27 mouse cellular contexts compared by ENCODE assay signal in the genomic region with DNA sequence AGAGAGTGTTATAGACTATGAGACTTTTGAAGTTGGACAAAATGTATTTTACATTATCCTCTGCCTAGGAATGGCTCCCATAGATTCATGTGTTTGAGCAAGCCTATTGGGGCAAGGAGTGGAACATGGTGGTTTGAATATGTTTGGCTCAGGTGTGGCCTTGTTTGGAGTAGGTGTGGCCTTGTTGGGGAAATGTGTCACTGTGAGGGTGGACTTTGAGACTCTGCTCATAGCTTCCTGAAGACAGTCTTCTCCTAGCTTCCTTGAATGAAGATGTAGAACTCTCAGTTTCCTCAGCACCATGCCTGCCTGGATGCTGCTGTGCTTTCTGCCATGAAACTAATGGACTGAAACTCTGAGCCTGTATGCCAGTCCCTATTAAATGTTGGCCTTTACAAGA. TPM values are rescaled to one million over a fixed set of nuclear protein-coding genes. Genes with fewer than 3 reads are reported as not detected.
DNase-seq lines count a peak whose midpoint lies in the region; ATAC-seq and TF ChIP-seq lines count a peak whose summit lies in the region.
"Had no signal": no experiment of that assay in that cellular context is flagged by ENCODE, and none has a peak within 500 bp of the region (broad histone marks: within the 10 kb centered on the region; RNA-seq: fewer than 3 reads in every experiment).

No protein-coding gene starts in this region.

- TF ChIP-seq EP300 in stomach, postnatal 0 days (optimal IDR thresholded peaks at IDR 0.05) = no peak

- H3K9me3 ChIP-seq in intestine, embryonic 16.5 days (ENCODE audit: control insufficient read depth, low read length) = no peaks in the 10 kb centered on the region
- no peaks in the 10 kb centered on the region for H3K9me3 ChIP-seq in intestine, embryonic 15.5 days
- H3K9me3 ChIP-seq in intestine, postnatal 0 days (ENCODE audit: control insufficient read depth) = no peaks in the 10 kb centered on the region
- no peaks in the 10 kb centered on the region for H3K9me3 ChIP-seq in stomach, postnatal 0 days (ENCODE audit: control insufficient read depth, low read length)
- no peaks in the 10 kb centered on the region for H3K9me3 ChIP-seq in forebrain, embryonic 16.5 days (ENCODE audit: control insufficient read depth, low read length)
- H3K9me3 ChIP-seq: G1E had no signal

- no peaks in the 10 kb centered on the region for H3K4me1 ChIP-seq in intestine, embryonic 16.5 days (ENCODE audit: control insufficient read depth, insufficient read depth, low read length)
- H3K4me1 ChIP-seq in intestine, embryonic 15.5 days (replicated peaks) = no peaks in the 10 kb centered on the region
- no peaks in the 10 kb centered on the region for H3K4me1 ChIP-seq in intestine, postnatal 0 days (replicated peaks; ENCODE audit: control insufficient read depth, insufficient read depth, low read length)
- H3K4me1 ChIP-seq in stomach, postnatal 0 days (replicated peaks; ENCODE audit: control insufficient read depth, insufficient read depth) = no peaks in the 10 kb centered on the region
- H3K4me1 ChIP-seq in forebrain, embryonic 16.5 days (replicated peaks; ENCODE audit: control insufficient read depth, insufficient read depth, low read length) = no peaks in the 10 kb centered on the region

- no peak for DNase-seq in stomach, postnatal 0 days (ENCODE audit: low spot score)
- DNase-seq: adrenal gland, adult 2 months; adrenal gland, adult 8-10 months; adrenal gland, postnatal 10 days; adrenal gland, postnatal 14 days; adrenal gland, postnatal 25 days; adrenal gland, postnatal 36 days; B cell, adult 2 months; cerebellum, adult 11 months; cerebellum, adult 11-12 months; cerebellum, adult 18-20 months had no signal

- TF ChIP-seq CTCF in intestine, postnatal 0 days (IDR thresholded peaks at IDR 0.05; ENCODE audit: low read depth) = no peak
- TF ChIP-seq CTCF in stomach, postnatal 0 days (IDR thresholded peaks at IDR 0.05; ENCODE audit: low read depth) = no peak

- no peaks in the 10 kb centered on the region for H3K27me3 ChIP-seq in intestine, embryonic 16.5 days (replicated peaks; ENCODE audit: control insufficient read depth, insufficient read depth, low read length)
- H3K27me3 ChIP-seq in intestine, embryonic 15.5 days (replicated peaks) = no peaks in the 10 kb centered on the region
- no peaks in the 10 kb centered on the region for H3K27me3 ChIP-seq in intestine, postnatal 0 days (replicated peaks; ENCODE audit: control insufficient read depth, insufficient read depth, low read length)
- H3K27me3 ChIP-seq in stomach, postnatal 0 days (ENCODE audit: control insufficient read depth, insufficient read depth, low read length) = no peaks in the 10 kb centered on the region
- no peaks in the 10 kb centered on the region for H3K27me3 ChIP-seq in forebrain, embryonic 16.5 days (replicated peaks; ENCODE audit: control insufficient read depth, insufficient read depth, low read length)

- no peak overlapping the region for H3K27ac ChIP-seq in intestine, embryonic 16.5 days (ENCODE audit: low read length)
- H3K27ac ChIP-seq in intestine, embryonic 15.5 days = no peak overlapping the region
- H3K27ac ChIP-seq in intestine, postnatal 0 days (ENCODE audit: low read depth, low read length) = no peak overlapping the region
- H3K27ac ChIP-seq in stomach, postnatal 0 days (replicated peaks) = no peak overlapping the region
- H3K27ac ChIP-seq in forebrain, embryonic 16.5 days (ENCODE audit: low read length) = no peak overlapping the region

- no peak overlapping the region for H3K4me3 ChIP-seq in intestine, embryonic 16.5 days (ENCODE audit: low read length)
- no peak overlapping the region for H3K4me3 ChIP-seq in intestine, embryonic 15.5 days (replicated peaks)
- no peak overlapping the region for H3K4me3 ChIP-seq in intestine, postnatal 0 days (ENCODE audit: low read depth, low read length)
- no peak overlapping the region for H3K4me3 ChIP-seq in stomach, postnatal 0 days (ENCODE audit: low read depth, low read length)
- no peak overlapping the region for H3K4me3 ChIP-seq in forebrain, embryonic 16.5 days (replicated peaks; ENCODE audit: low read length)

- H3K36me3 ChIP-seq in intestine, embryonic 16.5 days (ENCODE audit: control insufficient read depth, insufficient read depth, low read length) = no peaks in the 10 kb centered on the region
- no peaks in the 10 kb centered on the region for H3K36me3 ChIP-seq in intestine, embryonic 15.5 days
- no peaks in the 10 kb centered on the region for H3K36me3 ChIP-seq in intestine, postnatal 0 days (ENCODE audit: control insufficient read depth, insufficient read depth)
- H3K36me3 ChIP-seq in stomach, postnatal 0 days (ENCODE audit: control insufficient read depth, insufficient read depth, low read length) = no peaks in the 10 kb centered on the region
- no peaks in the 10 kb centered on the region for H3K36me3 ChIP-seq in forebrain, embryonic 16.5 days (ENCODE audit: control insufficient read depth, insufficient read depth)
- H3K36me3 ChIP-seq: G1E had no signal

- H3K4me2 ChIP-seq in intestine, embryonic 16.5 days (ENCODE audit: low read depth, low read length) = no peak overlapping the region
- H3K4me2 ChIP-seq in intestine, embryonic 15.5 days (replicated peaks) = no peak overlapping the region
- H3K4me2 ChIP-seq in intestine, postnatal 0 days (replicated peaks; ENCODE audit: low read depth) = no peak overlapping the region
- no peak overlapping the region for H3K4me2 ChIP-seq in stomach, postnatal 0 days (replicated peaks; ENCODE audit: low read depth)
- H3K4me2 ChIP-seq in forebrain, embryonic 16.5 days (ENCODE audit: low read length) = no peak overlapping the region

- no peak overlapping the region for H3K9ac ChIP-seq in intestine, embryonic 16.5 days (ENCODE audit: low read depth, low read length)
- no peak overlapping the region for H3K9ac ChIP-seq in intestine, embryonic 15.5 days
- no peak overlapping the region for H3K9ac ChIP-seq in intestine, postnatal 0 days (ENCODE audit: low read depth, low read length)
- no peak overlapping the region for H3K9ac ChIP-seq in stomach, postnatal 0 days (ENCODE audit: low read length)
- no peak overlapping the region for H3K9ac ChIP-seq in forebrain, embryonic 16.5 days (replicated peaks; ENCODE audit: low read depth, low read length)

- 0 out of 2 replicates have a peak, but pooled peaks have one; percentile 38 for ATAC-seq in intestine, embryonic 16.5 days
- no peak for ATAC-seq in intestine, embryonic 15.5 days
- peak; percentile 56 for ATAC-seq in intestine, postnatal 0 days
- ATAC-seq in stomach, postnatal 0 days (ENCODE audit: low FRiP score, low TSS enrichment) = peak; percentile 91
- no peak for ATAC-seq in erythroblast, adult 5-6 weeks (replicated peaks; ENCODE audit: low FRiP score, poor library complexity, severe bottlenecking)
- no peak for ATAC-seq in forebrain, embryonic 16.5 days
- ATAC-seq: activated CD4-positive, CD25-positive, alpha-beta regulatory T cell, adult 4 months; CD4-positive, CD25-positive, alpha-beta regulatory T cell, adult 4 months; Patski had no signal

RNA-seq across cellular contexts. Expression of a gene that starts 3.9 kb away (rescaled TPM):
- polyA plus RNA-seq in intestine, embryonic 16.5 days (2015; fragmentation: Nextera tagmentation; extraction: Ambion mirVana) = not detected in 2 replicates
- not detected in 2 replicates for polyA plus RNA-seq in intestine, embryonic 15.5 days (2015; fragmentation: Nextera tagmentation; extraction: Ambion mirVana)
- polyA plus RNA-seq in intestine, postnatal 0 days (2015; fragmentation: Nextera tagmentation; extraction: Ambion mirVana) = not detected in 2 replicates
- polyA plus RNA-seq in stomach, postnatal 0 days (2015; fragmentation: Nextera tagmentation; extraction: Ambion mirVana) = not detected in 2 replicates
- not detected in 2 replicates for total RNA-seq in erythroblast, adult 5-6 weeks (2015; ENCODE audit: low replicate concordance)
- not detected in 2 replicates for total RNA-seq in erythroblast, adult 5-6 weeks (2017; ENCODE audit: low replicate concordance)
- polyA plus RNA-seq in forebrain, embryonic 16.5 days (2015; fragmentation: Nextera tagmentation; extraction: Ambion mirVana) = not detected in 2 replicates
- total RNA-seq: adrenal gland, adult 18-20 months; adrenal gland, adult 2 months; adrenal gland, adult 8-10 months; adrenal gland, postnatal 10 days; adrenal gland, postnatal 14 days; adrenal gland, postnatal 25 days; adrenal gland, postnatal 36 days; adrenal gland, postnatal 4 days; CH12.LX; ES-E14; MEL had no signal
- polyA plus RNA-seq: activated CD4-positive, CD25-positive, alpha-beta regulatory T cell, adult 4 months; adrenal gland, adult 2 months; brain, embryonic 14.5 days; C2C12; CD4-positive, CD25-positive, alpha-beta regulatory T cell, adult 4 months; G1E; Patski had no signal

RNA-seq across cellular contexts. Expression of a gene that starts 12.0 kb away (rescaled TPM):
- polyA plus RNA-seq in intestine, embryonic 16.5 days (2015; fragmentation: Nextera tagmentation; extraction: Ambion mirVana) = 6.6 and 7.9 TPM in 2 replicates
- 8.6 and 8.7 TPM in 2 replicates for polyA plus RNA-seq in intestine, embryonic 15.5 days (2015; fragmentation: Nextera tagmentation; extraction: Ambion mirVana)
- 3.5 and 3.9 TPM in 2 replicates for polyA plus RNA-seq in intestine, postnatal 0 days (2015; fragmentation: Nextera tagmentation; extraction: Ambion mirVana)
- polyA plus RNA-seq in stomach, postnatal 0 days (2015; fragmentation: Nextera tagmentation; extraction: Ambion mirVana) = 4.3 and 4.6 TPM in 2 replicates
- total RNA-seq in erythroblast, adult 5-6 weeks (2015; ENCODE audit: low replicate concordance) = 0.84 TPM in 1 of 2 replicates, not detected in the other
- total RNA-seq in erythroblast, adult 5-6 weeks (2017; ENCODE audit: low replicate concordance) = 0.70 and 1.4 TPM in 2 replicates
- polyA plus RNA-seq in forebrain, embryonic 16.5 days (2015; fragmentation: Nextera tagmentation; extraction: Ambion mirVana) = 15.5 and 16.1 TPM in 2 replicates

RNA-seq across cellular contexts. Expression of a gene that starts 38.7 kb away (rescaled TPM):
- not detected in 2 replicates for polyA plus RNA-seq in intestine, embryonic 16.5 days (2015; fragmentation: Nextera tagmentation; extraction: Ambion mirVana)
- polyA plus RNA-seq in intestine, embryonic 15.5 days (2015; fragmentation: Nextera tagmentation; extraction: Ambion mirVana) = not detected in 2 replicates
- not detected in 2 replicates for polyA plus RNA-seq in intestine, postnatal 0 days (2015; fragmentation: Nextera tagmentation; extraction: Ambion mirVana)
- polyA plus RNA-seq in stomach, postnatal 0 days (2015; fragmentation: Nextera tagmentation; extraction: Ambion mirVana) = 0.07 TPM in 1 of 2 replicates, not detected in the other
- not detected in 2 replicates for total RNA-seq in erythroblast, adult 5-6 weeks (2015; ENCODE audit: low replicate concordance)
- not detected in 2 replicates for total RNA-seq in erythroblast, adult 5-6 weeks (2017; ENCODE audit: low replicate concordance)
- not detected in 2 replicates for polyA plus RNA-seq in forebrain, embryonic 16.5 days (2015; fragmentation: Nextera tagmentation; extraction: Ambion mirVana)
- total RNA-seq: adrenal gland, adult 18-20 months; adrenal gland, adult 2 months; adrenal gland, adult 8-10 months; adrenal gland, postnatal 14 days; adrenal gland, postnatal 25 days; adrenal gland, postnatal 36 days; MEL had no signal
- polyA plus RNA-seq: activated CD4-positive, CD25-positive, alpha-beta regulatory T cell, adult 4 months; adrenal gland, adult 2 months; brain, embryonic 14.5 days; C2C12; CD4-positive, CD25-positive, alpha-beta regulatory T cell, adult 4 months; G1E; Patski had no signal

RNA-seq across cellular contexts. Expression of a gene that starts 52.0 kb away (rescaled TPM):
- polyA plus RNA-seq in intestine, embryonic 16.5 days (2015; fragmentation: Nextera tagmentation; extraction: Ambion mirVana) = 61.7 and 64.5 TPM in 2 replicates
- 66.9 and 71.5 TPM in 2 replicates for polyA plus RNA-seq in intestine, embryonic 15.5 days (2015; fragmentation: Nextera tagmentation; extraction: Ambion mirVana)
- polyA plus RNA-seq in intestine, postnatal 0 days (2015; fragmentation: Nextera tagmentation; extraction: Ambion mirVana) = 37.1 and 40.6 TPM in 2 replicates
- polyA plus RNA-seq in stomach, postnatal 0 days (2015; fragmentation: Nextera tagmentation; extraction: Ambion mirVana) = 32.9 and 36.4 TPM in 2 replicates
- total RNA-seq in erythroblast, adult 5-6 weeks (2015; ENCODE audit: low replicate concordance) = 16.9 and 23.6 TPM in 2 replicates
- total RNA-seq in erythroblast, adult 5-6 weeks (2017; ENCODE audit: low replicate concordance) = 13.9 and 19.9 TPM in 2 replicates
- polyA plus RNA-seq in forebrain, embryonic 16.5 days (2015; fragmentation: Nextera tagmentation; extraction: Ambion mirVana) = 92.6 and 93.3 TPM in 2 replicates

RNA-seq across cellular contexts. Expression of a gene that starts 58.1 kb away (rescaled TPM):
- polyA plus RNA-seq in intestine, embryonic 16.5 days (2015; fragmentation: Nextera tagmentation; extraction: Ambion mirVana) = not detected in 2 replicates
- not detected in 2 replicates for polyA plus RNA-seq in intestine, embryonic 15.5 days (2015; fragmentation: Nextera tagmentation; extraction: Ambion mirVana)
- not detected in 2 replicates for polyA plus RNA-seq in intestine, postnatal 0 days (2015; fragmentation: Nextera tagmentation; extraction: Ambion mirVana)
- 0.06 TPM in 1 of 2 replicates, not detected in the other for polyA plus RNA-seq in stomach, postnatal 0 days (2015; fragmentation: Nextera tagmentation; extraction: Ambion mirVana)
- total RNA-seq in erythroblast, adult 5-6 weeks (2015; ENCODE audit: low replicate concordance) = not detected in 2 replicates
- total RNA-seq in erythroblast, adult 5-6 weeks (2017; ENCODE audit: low replicate concordance) = not detected in 2 replicates
- not detected in 2 replicates for polyA plus RNA-seq in forebrain, embryonic 16.5 days (2015; fragmentation: Nextera tagmentation; extraction: Ambion mirVana)
- total RNA-seq: adrenal gland, adult 18-20 months; adrenal gland, adult 2 months; adrenal gland, adult 8-10 months; adrenal gland, postnatal 10 days; adrenal gland, postnatal 14 days; adrenal gland, postnatal 25 days; adrenal gland, postnatal 36 days; adrenal gland, postnatal 4 days; CH12.LX; ES-E14; MEL had no signal
- polyA plus RNA-seq: activated CD4-positive, CD25-positive, alpha-beta regulatory T cell, adult 4 months; adrenal gland, adult 2 months; C2C12; CD4-positive, CD25-positive, alpha-beta regulatory T cell, adult 4 months; G1E; Patski had no signal

Comparison
In these comparisons a context has a peak if more than half of its experiments do, and no peak if none do; other contexts are left out.
1. ATAC-seq: peak in intestine, embryonic 16.5 days (single experiment), intestine, postnatal 0 days (single experiment) and stomach, postnatal 0 days (single experiment); none in intestine, embryonic 15.5 days (single experiment), erythroblast, adult 5-6 weeks (single experiment) and forebrain, embryonic 16.5 days (single experiment).